Mouse (Mus musculus): Measurements from ENCODE around the gene Neurl1b.

Neurl1b gene

DNA sequence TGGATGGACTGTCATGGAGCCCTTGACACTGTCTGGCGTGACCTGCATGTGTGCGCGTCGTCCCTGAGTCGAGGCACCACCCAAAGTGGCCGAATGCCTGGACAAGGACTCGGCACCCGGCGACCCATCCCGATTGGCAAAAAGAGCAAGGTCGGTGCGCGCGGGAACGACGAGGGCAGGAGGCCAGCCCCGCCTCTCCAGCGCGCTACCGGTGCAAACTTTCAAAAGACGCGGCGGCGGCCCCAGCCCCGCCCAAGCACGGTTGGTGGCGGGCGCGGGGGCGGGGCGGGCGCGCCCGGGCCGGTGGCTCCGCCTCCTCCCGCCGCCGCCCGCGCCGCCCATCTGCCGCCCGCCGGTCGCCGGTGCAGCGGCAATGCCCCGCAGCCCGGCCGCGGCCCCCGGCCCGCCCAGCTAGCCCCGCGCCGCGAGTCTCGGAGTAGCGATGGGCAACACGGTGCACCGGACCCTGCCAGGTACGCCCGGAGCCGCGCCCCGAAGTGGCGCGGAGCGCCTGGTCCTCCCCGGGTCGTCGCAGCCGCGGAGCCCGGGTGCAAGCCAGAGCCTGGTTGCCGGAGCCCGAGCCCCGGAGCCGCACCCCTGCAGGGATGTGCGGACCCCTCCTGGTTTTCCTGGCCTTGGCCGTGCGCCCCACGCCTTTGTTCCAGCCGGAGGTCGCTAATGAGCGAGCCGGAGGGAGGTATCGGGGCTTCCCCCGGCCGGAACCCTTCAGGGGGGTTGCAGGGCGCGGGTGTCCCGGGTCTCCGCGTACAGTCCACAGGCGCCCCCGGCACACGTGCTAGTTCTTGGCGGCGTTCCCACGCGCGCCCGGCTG is at the start of gene Neurl1b:
TSS of gene Neurl1b (plus strand) at position 307 of the 832 bp plus-strand sequence.
- no peak for DNase-seq (ENCODE audit: low spot score)

DNA sequence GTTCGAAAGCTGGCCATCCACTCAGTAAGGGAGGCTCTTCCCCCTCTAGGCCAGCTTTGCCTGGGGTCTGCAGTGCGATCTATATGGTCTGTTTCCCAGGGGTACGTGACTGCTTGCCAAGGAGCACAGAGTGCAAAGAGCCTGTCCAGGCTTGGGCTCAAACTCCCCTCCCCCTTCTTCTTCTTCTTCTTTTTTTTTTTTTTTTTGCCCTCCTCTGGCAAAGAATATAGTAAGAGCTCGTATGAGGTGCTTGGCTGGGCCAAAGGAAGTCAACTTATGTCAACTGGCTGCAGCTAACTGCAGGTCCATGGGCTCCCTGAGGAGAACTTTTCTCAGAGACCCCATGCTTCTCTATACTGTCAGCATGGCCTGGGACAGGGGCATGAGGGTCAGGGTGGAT is 47.8 kb upstream of the Neurl1b start:
- no peak for DNase-seq (ENCODE audit: low spot score)

DNA sequence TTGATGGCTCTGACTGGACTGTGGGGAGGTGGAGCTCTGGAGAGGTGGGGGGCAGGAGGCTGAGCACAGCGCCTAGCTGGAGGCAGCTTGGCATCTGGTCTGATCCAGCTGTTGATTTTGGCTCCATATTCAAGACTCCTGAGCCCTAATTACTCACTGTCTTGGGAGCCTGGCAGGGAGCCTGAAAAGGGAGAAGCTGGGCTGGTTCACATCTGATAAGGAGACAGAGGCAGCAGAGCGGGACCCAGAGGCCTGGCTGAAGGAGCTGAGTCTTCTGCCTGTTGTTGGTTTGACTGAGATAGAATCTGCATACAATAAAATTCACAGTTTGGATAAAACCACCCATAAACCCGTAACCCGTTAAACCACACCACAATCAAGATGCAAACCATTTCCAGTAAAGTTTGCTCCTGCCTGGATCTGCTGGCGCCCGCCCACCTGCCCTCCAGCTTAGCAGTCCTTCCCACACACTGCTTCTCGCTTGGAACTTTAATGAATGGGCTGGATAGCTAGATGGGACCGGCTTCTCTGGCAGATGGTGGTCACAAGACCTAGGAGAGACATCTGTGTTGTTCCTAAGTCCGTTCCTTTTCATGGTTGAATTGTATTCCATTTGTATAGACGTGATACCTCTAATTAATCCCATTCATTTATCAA is 46.2 kb upstream of the Neurl1b start:
- DNase-seq (ENCODE audit: low spot score), result peak; percentile 58

DNA sequence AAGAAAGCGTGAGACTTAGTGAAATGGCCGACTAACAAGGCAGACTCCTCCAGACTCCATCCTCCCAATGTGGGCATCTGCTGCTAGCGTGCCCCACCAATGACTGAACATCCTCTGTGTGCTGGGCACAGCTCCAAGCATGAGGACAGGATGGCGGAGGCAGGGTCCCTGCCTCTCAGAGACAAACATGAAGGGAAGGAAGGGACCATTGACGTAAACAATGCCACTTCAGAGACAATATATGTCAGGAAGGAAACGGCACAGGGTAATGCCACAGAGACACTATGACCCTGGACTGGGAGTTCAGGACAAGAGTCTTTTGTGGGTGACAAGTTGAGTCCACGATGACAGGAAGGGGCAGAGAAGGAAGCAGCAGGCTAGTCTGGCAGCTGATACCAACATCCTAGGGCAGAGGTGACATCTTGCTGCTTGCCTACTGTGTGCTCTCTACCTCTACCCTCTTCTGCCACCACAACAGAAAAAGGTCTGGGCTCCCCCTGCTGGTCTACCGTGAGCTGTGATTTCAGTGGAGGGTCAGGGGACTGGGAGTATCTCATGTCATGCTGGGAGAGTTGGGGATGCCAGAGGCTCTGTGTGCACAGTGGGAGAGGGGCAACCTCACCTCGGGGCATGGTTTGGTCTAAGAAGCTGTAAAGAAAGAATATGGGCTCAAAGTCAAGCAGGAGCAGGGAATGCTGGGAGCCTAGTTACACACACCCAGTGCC is 43.9 kb upstream of the Neurl1b start:
- no peak for DNase-seq (ENCODE audit: low spot score)

DNA sequence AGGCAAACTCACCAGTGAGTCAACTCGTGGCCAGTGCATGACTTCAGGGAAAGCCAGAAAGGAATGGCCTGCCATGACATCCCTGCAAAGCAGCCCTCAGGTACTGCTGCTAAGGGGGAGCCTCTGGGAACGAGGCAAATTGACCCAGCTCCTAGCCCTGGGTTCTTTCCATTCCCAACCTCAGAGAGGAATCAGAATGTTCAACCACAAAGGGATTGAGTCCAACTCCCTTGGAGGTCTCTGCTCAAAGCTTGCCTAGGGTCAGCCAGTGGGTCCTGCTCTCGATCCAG is 43.4 kb upstream of the Neurl1b start:
- no peak for DNase-seq (ENCODE audit: low spot score)

DNA sequence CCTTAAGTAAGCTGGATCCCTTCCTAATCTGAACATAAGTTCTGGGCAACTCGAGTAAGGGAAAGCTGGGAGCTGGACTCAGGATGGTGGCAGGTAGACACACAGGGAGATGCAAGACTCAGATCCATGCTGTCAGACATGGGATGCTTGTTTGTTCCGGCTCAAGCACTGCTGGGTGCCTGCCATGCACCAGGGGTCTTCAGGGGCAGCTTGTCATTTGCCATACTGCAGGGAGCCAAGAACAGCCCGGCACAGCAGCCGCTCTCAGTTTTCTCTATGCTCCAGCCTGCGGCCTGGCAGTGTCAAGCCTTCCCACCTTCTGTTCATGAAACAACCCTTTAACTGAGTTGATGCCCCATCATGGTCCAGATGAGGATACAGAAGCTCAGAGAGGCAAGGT is 41.4 kb upstream of the Neurl1b start:
- no peak for DNase-seq (ENCODE audit: low spot score)

DNA sequence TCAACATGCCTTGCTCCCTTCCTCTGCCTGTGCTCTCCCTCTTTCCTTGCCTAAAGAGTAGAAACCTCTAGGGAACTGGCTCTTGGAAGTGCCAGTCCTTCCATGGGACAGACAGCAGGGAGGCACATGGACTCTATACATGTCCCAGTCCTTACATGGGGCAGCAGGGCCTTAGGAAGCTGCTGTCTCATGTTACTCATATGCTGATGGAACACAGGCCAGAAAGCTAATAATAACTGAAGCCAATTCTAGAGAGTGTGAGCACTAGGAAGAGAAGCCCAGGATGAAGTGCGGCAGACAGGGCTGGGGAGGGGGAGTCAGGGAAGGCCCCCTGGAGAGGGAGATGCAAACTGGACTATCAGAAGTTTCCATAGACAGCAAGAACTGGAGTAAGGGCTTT is 38.2 kb upstream of the Neurl1b start:
- no peak for DNase-seq (ENCODE audit: low spot score)

DNA sequence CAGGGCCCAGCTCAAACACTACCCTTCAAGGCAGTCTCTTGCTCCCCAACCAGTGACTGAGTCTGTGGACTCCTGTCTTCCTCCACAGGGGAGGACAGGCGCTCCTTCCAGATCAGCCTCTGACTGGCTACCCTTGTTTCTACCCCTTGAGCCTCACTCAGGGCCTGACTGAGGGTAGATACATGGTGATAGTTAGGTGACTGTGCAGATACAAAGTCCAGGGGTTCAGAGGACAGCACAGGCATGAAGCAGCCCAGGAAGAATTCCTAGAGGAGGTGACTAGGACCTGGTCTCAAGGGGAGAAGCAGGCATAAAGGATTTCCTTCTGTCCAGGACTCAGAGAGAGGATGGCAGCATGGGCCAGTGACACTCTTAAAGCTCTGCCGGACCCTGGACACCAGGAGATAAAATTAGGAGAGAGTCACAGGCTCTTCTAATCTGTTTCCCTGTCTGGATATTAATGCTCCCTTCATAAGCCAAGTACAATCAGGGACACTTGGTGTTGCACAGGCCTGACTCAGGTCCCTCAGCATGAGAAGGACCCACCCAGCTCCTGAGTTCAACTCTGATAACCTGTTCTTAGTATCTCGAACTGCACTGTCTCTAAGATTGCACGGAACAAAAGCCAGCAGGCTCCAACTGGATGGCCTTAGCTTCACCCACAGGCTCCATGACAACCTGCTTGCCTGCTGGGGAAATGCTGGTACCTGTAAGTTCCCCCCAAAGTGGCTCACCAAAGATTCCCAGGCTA is 37.5 kb upstream of the Neurl1b start:
- no peak for DNase-seq (ENCODE audit: low spot score)

DNA sequence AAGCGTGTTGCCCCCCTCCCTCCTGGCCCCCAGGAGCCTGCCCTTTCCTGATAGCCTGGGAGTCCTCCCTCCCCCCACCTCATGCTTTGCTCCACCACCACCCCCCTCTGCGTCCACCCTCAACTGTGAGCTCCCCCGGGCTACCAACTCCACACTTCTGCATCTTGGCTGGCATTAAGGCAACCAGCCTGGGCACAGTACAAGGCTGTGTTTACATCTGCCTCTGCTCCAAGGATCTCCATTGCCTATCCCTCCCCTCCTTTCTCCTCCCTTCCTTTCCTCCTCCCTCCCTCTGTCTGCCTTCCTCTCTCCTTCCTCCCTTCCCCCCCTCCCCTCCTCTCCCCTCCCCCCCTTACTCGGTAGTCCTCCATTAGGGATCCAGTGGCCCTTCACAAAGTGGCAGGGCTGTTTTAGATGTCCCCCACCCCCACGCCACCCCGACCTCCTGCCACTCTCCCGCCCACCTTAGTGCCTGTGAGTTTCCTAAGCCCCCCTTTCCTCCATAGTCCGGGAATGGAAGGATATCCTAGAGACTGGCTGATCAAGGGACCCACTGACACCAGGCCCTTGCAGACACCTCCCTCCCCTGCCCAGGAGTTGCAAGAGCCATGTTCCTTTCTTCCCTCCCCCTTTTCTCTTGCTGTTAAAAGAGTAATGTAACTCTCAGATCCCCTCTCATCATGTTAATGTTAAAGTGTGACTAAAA is 34.2 kb upstream of the Neurl1b start:
- DNase-seq (ENCODE audit: low spot score), result no peak

DNA sequence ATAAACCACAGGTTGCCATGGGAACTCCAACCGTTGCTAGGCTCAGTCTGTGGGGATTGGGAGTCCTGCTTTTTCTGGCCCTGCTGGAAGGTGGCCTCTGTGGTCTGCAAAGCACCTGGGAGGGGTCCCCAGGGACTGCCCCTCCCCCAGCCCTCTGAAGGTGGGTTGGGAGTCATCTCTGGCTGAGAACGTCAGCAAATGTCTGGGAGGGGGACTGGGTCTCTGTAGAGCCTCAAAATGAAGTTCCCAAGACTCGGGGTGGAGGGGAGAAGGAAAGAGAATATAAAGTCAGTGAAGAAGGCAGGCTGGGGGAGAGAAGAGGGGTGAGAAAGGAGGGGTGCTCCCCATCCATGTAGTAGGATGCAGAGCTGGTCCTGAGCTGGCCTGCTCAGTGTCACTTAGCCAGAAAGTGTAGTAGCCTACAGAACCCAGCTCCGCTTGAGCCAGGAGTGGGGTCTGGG is 33.6 kb upstream of the Neurl1b start:
- no peak for DNase-seq (ENCODE audit: low spot score)

DNA sequence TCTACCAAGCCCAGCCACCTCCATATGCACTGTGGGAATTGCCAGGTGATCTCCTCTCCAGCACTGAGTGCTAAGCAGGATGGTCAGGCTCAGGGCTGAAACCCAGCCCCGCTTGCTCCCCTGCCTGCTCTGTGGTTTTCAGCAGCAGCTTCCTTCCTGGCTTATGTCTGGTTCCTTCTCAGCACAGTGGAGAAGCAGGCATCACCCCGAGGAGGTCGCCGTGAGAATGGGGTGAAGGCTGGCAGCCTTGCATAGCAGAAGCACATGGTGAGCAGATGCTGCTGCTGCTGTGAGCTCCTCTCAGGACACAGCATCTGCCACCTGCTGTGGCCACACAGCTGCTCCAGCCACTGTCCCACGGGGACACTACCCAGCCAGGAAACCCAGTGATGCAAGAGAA is 33.0 kb upstream of the Neurl1b start:
- DNase-seq (ENCODE audit: low spot score), result no peak

DNA sequence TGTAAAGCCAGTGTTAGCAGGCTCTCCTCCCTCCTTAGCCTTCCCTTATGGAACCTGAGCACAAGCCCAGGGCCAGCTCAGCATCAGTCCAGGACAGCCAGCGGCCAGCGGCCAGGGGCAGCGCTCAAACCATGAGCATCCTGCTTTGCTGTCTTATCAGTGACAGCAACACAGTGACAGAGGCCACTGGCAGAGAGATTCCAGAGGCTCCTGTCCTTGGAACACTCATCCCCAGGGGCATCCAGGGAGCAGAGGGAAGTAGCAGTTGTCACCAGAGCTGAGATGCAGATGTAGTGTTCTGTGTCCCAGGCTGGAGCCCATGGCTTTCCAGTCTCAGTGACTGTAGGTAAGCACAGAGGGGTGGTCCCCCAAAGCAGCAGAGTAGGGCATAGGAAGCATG is 32.5 kb upstream of the Neurl1b start:
- DNase-seq (ENCODE audit: low spot score), result no peak

DNA sequence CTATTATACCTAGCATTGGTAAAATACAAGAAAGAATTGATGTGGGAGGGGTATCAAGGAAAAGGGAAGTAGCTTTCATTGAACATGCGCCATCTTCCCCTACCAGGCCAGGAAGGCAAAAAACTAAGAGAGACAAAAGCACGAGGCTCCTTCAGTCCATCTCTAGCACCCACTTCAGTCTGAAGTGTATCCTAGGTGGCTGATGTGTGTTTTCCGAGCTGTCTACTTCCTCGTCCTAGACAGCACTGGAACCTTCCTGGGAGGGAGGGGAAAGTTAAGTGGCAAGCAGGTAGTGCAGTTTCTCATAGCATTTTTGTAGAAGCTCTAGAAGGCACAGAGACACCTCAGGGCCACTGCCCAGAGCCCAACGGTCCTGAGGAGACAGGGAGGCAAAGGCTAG is 31.9 kb upstream of the Neurl1b start:
- no peak for DNase-seq (ENCODE audit: low spot score)

DNA sequence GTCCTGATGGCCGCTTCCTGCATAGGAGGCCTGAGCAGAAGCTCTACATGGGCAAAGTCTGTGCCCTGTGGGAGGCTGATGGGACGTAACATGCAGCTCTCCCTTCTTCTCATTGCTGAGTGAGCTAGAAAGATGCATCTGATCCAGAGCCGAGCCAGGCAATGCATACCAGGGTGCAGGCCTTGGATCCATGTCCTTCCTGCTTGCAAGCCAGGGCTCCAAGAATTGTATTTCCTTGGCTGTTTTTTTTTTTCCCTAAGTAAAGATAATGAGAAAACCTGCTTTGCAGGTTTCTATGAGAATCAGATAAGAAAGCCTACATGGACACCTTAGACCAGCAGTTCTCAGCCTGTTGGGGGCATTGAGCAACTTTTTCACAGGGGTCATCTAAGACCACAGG is 30.5 kb upstream of the Neurl1b start:
- no peak for DNase-seq (ENCODE audit: low spot score)

DNA sequence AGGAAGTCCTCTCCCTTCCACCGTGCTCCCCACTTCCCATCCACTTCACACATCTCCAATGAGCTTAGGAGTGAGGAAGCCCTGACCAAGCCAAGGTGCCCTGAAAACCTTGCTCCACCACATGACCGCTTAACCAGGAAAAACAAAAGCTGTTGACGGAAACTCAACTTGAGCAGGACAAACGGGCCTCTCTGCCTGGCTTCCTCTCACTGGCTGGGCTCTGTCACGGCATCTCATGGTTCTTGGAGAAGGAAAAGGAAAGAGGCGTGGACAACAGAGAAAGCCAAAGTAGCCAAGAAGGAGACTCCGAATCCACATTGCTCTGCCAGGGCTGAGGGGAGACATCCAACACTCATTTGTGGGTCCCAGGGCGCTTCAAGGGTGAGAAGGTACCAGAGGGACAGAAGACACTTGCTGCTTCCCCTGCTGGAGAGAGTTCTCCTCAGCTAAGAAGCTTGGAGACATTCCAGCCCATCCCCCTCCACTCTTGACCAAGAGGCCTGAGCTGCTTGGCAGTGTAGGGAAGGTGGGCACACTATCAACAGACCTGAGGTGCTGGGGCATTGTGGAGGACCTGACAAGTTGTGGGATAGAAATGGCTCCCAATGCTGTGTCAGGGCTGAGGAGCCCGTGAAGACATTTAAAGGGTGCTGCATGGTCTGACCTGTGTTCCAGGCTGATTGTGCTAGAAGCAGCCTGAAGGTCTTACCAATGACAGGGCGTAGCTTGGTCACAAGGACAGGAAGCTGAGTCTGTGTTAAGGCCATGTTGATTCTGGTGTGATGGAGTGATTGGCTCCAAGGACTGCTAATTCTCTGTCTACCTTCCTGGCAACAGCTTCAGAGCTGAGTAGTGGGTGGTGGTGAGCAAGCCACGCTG is 29.1 kb upstream of the Neurl1b start:
- DNase-seq (ENCODE audit: low spot score), result no peak

DNA sequence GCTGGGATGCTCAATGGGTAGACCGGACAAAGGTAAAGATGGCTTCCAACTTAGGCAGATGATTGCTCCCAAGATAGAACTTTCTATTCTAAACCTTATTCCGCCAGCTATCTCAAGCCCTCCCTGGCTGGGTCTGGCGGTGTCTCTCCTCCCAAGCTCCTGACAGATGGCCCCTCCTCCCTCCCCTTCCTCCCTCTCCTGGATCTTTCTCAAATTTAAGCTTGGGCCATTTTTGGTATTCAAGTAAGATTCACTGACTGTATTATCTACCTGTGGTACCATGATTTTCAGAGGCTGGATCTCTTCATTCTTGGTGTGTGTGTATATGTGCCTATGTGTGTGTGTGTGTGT is 28.5 kb upstream of the Neurl1b start:
- DNase-seq (ENCODE audit: low spot score), result no peak

DNA sequence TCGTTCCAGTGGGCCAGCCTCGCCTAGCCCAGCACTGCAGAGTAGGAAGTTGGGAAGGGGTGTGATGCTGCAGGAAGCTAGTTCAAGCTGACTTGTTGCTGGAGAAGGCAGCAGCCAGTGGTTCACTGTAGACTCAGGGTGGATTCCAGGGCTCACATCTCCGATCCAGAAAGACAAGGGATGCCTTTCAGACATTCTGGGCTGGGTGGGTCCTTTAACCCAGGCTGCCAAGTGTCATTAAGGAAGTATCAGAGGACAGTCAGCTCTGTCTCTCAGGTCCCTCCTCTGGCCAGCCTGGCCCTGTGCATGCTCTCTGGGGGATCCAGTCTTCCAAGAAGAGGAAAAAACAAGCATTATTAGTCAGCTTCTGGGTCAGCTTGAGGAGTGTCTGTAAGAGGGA is 26.5 kb upstream of the Neurl1b start:
- DNase-seq (ENCODE audit: low spot score), result no peak

DNA sequence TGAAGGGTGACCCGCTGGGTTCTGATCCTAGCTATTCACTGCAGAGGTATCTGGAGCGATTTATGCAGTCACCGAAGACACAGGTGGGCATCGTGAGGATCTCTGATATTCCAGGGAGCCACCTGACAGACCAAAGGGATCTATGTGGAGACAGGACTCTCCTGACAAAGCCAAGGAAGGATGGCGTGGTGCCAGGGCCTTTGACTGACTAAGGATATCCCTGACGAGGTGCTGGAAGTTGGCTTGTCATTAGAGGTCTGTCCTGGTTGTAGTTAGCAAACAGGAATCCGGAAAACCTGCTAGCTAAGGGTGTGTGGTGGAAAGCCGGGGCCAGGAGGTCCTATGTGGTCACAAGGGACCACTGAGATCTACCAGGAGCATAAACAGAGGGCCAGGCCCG is 25.4 kb upstream of the Neurl1b start:
- DNase-seq (ENCODE audit: low spot score), result no peak

DNA sequence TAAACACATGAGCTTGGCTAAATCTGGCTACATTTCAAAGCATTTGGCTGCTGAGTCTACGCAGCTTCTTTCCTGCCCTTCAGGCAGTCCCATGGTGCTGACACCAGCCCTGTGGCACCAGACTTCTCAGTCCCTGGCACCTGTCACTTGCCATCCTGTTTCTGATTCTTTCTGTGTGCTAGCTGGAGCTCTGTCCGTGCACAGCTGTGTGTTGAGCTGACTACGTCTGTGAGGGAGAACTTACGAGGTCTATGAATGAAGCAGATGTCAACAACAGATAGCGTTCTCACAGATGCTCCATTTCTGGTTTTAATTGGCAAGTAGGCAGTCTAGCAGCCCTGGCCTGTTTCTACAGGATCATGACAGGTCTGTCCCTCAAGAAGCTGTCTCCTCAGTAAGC is 24.0 kb upstream of the Neurl1b start:
- no peak for DNase-seq (ENCODE audit: low spot score)

DNA sequence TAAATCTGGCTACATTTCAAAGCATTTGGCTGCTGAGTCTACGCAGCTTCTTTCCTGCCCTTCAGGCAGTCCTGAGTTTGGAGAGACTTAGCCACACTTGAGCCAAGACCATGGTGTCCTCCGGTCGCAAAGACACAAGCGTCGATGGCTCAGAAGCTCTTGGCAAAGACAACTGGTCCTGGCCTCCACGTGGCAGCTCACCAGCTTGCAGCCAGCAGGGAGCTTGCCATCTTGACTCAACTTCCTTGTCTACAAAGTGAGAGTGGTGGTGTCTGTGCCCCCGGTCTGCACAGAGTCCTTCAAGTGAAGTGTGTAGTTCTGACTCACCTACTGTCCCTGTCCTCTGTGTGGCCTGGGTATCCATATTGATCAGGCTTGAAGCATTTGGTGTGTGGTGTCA is 22.3 kb upstream of the Neurl1b start:
- DNase-seq (ENCODE audit: low spot score), result no peak

DNA sequence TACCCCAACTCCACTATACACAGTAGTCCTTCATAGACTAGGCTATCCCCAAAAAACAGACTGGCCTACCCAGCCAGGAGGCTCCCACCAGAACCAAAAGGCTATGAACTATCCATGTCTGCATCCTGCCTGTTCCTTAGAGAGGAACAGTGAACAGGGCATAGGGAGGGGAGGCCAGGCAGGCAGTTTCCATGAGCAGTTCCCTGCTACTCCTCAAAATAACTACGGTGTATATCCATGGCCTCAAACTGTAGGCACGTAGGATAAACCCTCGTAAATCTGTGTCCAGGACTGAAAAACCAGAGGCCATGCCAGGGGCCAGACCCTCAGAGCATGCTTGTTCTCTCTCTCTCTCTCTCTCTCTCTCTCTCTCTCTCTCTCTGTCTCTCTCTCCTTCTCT is 17.9 kb upstream of the Neurl1b start:
- DNase-seq (ENCODE audit: low spot score), result no peak
